Mouse (Mus musculus) cerebellum, adult 9-11 months (tissue): ENCODE data around the gene Fam206a.

Source experiments
- DNase-seq: peaks from one replicate; pipeline ENCODE4 v3.0.0; 2022

Gene Fam206a

DNA sequence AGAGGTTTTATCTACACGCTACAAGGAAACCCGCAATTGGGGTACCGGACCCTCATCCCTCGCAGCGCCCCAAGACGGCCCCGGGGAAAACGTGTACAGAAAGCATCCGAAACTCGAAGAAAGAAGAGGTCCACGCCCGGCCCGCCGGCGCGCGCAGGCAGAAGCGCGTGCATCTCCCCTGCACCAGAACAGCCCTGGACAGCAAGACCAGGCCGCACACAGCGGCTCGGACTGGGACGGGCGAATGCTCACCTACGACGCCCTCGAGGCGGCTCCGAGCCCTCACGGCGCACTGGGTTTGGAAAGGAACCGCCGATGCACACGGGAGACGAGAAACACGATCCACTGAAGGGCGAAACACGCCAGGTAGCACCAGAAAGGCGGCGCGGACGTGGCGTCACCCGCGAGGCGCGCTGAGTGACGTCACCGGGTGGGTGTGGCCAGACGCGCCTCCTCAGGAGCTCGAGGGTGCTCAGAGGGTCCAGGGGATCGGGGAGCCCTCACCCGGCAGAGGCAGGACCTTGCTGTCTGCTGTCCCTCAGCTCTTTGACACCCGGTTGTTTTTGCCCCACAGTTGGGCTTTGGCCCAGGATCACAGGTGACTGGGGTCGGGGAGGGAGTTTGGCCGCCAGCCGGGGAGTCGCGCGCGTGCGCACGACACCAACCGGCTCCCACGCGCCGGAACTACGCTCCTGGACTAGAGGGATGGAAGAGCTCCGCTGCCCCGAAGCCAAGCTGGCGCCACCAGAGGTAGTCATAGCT lies at the start of gene Fam206a, which contains the start of gene Elp1:
Fam206a (plus strand) TSS at position 439 of the 762 bp plus-strand sequence.
Elp1 (minus strand) TSS at position 425 of the 762 bp plus-strand sequence.
- peak; percentile 94 for DNase-seq

DNA sequence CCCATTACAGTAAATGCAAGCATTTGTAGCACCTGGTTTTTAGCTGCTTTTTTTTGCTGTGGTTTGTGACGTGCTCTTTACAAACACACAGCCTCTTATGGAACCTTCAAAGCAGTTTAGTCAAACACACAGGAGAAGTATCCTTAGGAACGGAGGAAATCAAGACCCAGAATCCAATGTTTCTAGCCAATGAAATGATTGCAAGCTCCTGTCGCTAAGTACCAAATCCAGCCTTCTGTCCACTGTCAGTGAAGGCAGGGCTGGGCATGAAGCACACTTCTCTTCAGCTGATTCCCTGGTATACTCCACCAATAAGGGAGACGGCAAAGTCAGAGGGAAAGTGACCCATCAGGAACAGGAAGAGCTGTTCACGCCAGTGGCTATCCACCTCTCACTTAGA lies 46.1 kb upstream of the Fam206a start:
- no peak for DNase-seq

DNA sequence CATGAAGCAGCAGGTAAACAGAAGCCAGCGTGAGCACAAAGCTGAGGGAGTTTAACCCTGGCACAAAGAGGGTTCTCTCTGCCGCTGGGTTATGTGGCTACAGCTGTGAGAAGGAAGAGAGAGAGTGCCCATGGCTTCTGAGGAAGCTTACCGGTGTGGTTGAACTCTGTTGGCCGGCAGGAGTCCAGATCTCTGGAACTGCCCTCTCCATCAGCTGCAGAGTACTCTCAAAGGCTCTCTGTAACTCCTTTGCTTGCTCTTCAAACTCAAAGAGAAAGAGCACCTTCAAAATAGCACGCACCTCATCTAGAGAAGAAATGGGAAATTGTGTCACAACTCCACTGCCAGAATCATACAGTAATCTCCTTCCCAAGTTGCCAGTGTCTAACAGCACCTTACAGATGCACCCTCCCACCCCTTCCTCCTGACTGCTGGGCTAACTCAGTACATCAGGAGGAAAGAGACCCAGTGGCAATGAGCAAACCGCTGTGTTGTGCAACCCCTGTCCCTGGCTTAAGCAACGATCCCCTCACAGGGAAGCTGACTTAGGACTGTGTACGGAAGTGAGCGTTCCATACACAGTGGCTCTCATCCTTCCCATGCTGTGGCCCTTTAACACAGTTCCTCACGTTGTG lies 45.1 kb upstream of the Fam206a start:
- DNase-seq, result no peak

DNA sequence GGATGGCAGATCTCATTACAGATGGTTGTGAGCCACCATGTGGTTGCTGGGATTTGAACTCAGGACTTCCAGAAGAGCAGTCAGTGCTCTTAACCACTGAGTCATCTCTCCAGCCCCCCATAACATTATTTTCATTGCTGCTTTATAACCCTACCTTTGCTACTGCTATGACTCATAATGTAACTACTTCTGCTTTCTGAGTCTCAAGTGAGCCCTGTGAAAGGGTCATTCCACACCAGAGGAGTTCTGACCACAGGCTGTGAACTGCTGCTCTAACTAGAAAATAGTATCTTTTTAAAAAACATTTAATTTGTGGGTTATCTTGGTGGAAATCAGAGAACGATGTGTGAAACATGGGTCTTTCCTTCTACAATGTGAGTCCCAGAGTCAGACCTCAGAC lies 44.5 kb upstream of the Fam206a start:
- no peak for DNase-seq

DNA sequence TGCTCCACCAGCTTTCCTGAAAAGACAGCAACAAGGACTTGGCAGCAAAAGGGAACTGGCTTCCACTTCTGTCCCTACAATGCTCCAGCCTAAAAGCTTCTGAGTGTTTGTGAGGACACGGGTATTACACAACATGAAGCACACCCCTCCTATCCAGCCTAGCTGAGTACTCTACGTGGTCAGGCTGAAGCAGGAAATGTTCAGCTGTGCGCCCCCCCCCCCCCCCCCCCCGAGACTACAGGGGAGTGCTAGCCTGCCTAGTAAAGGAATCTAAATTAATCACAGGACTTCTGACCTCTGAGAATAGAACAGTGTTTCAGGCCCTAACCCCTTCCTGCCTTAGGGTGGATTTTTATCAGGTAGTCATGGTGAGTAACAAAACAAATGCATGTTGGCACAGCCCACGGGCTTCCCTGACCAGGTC lies 34.3 kb upstream of the Fam206a start:
- no peak for DNase-seq

DNA sequence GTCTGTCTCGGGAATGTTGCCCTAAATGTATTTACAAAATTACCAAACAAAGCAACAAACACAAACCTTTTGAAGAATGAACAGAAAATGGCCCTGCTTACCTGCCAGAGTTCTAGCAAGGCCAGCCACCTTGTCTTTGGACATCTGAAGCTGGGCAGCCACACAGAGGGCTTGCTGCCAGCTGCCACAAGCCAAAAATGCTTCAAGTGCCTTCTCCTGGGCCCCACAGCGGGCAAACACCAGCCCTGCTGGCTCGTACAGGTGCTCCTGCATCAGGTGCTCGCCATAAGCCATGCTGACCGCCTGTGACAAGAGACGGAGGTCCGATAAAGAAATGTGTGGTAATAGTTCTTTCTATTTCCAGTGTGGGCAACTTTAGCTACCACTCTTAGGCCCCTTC lies 33.2 kb upstream of the Fam206a start:
- no peak for DNase-seq

DNA sequence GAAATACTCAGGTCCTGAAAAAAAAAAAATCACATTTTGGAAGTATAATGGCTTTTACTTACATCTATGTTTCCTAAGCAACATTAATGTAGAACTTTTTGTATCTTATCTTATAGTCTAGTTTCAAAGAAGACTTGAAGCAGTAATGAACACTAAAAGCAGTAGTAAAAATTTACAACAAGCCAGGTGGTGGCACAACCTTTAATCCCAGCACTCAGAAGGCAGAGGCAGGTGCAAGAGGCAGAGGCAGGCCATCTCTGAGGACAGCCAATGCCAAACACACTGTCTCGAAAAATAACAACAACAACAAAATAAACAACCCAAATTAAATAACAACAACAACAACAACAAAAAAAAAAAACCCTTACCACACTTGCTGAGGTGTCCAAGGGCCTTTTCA lies 31.1 kb upstream of the Fam206a start:
- no peak for DNase-seq

DNA sequence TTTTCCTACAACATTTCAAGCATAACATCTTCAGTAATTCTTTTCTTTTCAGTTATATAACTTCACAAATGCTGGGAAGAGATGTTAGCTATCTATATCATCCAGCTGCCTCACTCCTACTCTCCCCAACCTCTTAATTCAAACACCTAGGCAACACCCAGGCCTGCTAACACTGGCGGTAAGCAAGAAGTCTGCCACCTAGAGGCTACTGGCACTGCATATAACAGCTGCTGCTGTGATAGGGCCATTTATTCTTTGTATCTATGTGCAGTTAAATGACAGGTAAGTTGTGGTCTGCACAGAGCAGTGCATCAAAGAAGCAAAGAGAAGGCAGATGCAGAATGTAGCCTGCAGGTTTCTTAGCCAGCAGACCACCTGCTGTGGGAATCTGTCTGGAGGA lies 10.8 kb upstream of the Fam206a start:
- DNase-seq, result no peak

DNA sequence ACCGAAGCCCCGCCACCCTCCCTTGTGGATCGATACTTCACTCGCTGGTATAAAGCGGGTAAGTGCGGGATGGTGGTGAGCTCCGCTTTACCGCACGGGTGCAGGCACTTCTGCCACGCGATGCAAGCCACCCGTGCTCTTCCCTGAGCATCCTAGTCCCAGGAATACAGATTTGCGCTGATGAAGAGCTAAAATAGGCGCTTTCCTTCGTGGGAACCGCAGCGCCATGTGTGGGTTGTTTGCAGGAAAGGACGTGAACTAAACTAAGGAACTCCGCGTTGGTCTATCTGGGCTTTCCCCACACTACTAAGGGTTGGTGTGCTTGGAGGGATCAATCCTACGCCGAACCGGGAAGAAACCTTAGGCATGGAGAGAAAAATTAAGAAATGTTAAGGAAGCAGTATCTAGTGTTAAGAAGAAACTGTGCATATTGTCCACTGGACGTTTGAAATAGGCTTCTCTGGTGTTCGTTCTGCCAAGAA lies 565 bp downstream of the Fam206a start:
- no peak for DNase-seq

DNA sequence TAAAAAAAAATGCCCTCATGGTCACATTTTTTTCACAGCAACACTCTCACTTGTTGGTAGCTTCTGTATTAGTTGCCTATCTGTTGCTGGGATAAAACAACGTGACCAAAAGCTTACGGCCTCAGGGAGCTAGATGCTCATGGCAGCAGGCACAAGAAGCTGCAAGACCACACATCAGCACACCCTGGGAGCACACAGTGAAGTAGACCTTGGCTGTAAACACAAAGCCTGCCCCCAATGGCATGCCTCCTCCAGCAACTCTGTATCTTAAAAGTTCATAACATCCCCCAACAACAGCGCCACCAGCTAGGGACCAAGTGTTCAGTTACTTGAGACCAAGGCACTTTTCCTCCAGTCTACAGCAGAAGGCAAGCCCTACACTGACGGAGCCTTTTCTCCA lies 6.9 kb downstream of the Fam206a start:
- no peak for DNase-seq

DNA sequence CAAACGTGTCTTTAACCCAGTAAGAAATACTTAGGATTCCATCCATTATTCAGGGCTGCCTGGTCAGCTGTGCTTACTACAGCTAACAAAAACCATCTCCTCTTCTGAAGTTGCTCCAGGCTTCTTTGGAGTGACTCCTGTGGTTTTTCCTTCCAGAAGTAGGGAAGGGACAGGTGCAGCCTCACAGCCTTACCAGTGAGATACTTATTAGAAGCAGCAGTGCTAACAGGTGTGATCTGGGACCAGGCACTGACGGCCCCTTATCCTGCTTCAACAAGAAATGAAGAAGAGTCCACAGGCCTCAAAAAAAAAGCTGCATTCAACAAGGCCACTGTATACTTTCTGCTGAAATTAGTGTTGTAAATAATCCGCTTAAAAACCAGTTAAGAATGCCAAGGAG lies 9.5 kb downstream of the Fam206a start:
- no peak for DNase-seq

DNA sequence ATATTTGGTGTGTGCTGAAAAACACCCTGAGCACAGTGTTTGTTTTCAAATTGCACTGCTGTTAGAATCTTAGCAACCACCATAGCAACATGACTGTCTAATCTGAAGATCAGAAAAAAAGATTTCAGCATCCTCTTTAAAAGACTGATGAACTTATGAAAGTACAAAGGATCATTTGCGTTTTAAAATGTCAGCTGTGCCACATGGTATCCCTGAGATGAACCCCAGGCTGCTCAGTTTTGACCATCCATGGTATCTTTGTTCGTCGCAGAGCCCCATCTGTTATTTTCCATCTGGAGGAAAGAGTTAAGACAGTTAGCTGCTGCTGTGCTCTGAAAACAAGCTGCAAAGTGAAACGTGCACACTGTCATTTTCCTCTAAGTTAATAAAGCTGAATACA lies 10.0 kb downstream of the Fam206a start:
- DNase-seq, result no peak

DNA sequence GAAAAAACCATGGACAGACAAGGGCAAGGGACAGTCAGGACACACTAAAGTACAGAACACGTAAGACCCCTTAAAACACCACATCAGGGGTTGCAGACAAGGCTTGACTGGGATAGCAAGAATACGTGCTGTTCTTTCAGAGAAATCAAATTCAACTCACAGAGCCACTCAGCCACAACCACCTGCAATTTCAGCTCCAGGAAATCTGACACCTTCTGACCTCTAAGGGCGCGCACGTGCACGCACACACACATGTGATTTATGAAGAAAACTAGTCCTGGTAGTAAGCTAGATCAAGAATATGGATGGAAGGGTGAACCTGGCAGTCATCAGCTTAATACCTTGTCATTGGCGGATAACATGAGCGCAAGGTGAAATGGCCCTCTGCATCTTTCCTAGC lies 13.0 kb downstream of the Fam206a start:
- DNase-seq, result no peak

DNA sequence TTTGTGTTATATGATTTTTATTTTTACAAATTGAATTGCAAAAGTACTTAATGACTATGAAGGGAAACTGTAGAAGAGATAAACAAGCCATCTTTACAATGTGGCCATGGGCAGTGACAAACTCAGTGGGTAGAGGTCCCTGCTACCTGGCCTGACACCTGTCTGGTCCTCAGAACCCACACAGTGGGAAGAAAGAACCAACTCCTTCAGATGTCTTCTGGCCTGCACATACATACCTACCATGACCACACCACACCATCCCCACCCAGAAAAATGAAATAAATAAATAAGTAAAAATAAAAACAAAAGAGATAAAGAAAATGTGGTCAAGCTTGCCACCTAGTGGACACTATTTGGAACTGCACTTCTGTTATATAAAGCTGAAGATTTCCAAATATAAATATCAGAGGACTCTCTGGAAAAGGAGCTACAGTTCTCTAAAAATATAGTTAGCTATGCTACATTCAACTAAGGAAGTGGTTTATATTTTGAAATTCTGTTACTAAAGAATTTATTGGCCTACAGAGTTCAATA lies 17.9 kb downstream of the Fam206a start:
- DNase-seq, result no peak

DNA sequence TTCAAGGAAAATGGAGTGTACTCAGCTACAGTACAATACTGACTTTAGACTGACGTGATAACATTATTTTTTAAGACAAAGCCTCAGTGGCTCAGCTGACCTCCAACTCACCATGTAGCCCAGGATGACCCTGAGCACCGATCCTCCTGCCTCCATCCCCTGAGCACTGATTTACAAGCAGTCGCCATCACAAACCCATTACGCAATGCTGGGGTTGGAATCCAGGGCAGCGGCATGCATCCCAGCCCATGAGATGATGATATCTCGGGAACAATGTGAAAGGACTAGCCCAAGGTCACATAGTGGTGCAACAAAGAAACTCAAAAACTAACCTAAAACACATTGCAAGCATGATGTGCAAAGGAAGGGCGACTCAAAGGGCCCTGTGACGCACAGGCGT lies 22.1 kb downstream of the Fam206a start:
- no peak for DNase-seq

DNA sequence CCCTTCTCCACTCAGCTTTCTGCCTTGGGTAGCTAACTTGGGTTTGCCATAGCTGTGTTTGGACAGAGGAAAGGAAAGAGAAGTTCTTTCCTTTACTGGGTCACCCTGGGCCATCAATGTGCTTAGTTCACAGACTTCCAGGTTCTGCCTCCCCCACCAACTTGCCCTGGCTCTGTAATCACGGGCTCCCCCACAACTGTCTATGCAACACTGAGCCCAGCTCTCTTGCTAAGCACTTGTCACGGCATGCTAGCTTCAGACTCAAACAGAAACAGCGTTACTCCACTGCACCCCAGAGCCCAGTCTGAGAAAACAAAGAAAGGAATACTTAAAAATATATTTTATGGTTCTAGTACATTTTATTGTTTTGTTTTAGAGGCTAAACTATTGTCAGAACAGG lies 26.8 kb downstream of the Fam206a start:
- DNase-seq, result no peak

DNA sequence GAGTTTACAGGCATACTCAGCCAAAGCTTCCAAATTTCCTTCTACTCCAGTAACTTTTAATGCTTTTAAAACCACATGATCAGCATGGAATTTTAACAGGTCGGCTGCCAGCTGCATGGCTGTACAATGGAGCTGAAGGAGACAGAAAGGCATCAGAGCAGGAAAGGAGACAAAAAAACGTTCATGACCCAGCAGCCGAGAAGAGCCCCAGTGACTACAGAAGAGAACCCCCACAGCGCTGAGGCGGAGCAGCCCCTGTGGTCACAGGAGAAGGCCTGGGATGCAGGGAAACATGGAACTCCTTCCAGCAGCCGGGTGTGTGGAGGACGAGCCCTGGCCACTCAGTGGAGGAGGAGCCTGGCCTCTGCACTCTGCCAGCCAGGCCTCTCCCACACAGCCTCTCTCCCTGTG lies 27.4 kb downstream of the Fam206a start:
- no peak for DNase-seq

DNA sequence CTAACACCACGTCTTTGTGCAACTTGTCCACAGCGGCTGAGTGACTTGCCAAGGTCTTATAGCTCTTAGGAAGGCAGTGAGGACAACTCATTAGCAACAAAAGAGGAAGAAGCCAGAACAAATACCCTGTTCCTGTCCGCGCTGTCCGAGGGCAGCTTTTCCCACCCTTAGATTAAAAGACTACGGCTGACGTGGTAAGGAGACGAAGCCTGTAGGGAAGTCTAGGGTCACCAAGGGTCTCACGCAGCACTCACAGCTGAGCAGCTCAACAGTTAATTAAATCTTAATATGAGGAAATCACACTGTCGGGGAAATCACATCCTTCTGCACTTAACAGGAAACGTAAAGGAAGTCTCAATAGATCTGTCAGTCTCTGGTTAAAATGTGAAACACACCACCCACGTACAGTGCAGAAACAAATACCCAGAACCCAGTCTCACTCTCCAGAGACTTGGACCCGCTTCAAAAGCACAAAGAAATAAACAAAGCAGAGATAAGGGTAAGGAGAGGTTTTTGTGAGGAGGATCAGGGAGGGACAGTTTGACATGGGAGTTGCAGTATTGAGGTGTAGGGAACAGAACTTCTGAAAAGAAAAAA lies 29.0 kb downstream of the Fam206a start:
- DNase-seq, result no peak

DNA sequence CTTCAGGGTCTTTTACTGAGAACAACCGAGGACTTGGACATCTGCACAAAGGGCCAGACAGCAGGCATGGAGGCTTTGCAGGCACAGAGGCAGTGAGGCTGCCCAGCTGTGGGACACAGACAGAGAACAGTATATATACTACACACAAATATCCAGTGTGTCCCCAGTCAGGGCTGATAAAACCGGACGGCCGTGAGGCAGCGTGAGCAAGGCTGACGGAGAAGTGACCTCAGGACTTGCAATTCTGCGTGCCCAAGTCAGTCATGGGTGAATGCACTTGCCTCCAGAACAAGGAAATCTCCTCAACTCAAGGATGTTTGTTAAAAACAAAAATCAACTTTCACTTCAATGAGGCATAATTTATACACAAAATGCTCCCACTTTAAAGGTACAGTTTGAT lies 29.9 kb downstream of the Fam206a start:
- no peak for DNase-seq

DNA sequence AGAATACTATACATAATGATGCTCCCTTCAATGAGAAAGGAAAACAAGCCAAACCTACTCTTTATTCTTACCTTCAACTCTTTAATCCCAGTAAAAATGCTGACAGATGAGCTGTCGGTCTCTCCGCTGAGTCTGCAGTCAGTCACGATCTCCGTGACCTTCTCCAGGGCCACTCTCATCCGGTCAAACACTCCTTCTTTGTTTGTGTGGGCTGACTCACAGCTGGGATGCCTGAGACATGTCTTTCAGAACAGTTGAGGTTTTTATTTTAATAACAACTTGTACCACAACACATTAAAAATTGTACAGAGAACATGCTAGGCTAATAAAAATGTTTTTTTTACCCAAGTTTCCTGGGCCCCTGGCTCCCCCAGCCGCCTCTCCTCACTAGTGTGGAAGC lies 35.5 kb downstream of the Fam206a start:
- DNase-seq, result no peak

DNA sequence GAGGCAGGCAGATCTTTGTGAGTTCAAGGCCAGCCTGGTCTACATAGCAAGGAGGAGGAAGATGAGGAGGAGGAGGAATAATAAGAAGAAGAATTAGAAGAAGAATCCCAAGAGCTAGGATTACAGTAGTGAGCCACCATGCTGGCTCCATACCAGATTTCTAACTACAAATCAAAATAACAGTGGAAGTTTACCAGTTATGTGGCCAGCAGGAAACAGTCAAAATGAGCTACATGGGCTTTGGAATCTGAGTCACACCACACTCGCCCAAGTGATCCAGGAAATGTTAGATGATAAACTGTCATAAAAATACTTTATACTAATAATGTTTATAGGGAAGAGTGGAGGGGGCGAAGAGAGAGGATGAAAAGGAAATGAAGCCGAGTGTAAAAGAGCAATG lies 38.2 kb downstream of the Fam206a start:
- no peak for DNase-seq

DNA sequence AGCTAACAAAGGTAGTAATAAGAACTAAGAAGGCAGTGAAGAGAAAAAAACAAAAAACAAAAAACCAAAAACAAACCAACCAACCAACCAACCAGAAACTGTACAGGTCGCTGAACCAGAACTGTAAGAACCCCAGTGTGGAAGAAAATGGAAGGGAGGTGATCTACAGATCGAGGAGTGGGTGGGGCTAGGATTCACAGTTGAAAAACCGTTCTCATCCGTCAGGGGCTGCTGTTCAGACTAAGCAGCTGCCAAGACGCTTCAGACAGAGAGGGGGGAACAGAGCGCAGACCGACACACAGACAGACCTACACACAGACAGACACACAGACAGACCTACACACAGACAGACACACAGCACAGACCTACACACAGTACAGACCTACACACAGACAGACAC lies 40.4 kb downstream of the Fam206a start:
- DNase-seq, result no peak

DNA sequence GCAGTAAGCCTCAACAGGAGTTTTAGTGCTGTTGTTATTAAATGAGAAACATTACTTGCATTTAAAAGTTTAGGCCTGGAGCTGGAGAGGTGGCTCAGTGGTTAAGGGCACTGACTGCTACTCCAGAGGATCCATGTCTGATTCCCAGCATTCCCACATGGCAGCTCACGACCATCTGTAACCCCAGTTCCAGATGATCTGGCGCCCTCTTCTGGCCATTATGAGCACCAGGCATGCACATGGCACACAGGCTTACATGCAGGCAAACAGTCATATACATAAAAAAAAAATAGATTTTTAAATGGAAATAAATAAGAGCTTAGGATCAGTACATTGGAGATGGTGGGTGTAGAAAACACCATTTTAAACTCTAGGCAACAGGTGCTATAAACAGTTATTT lies 41.8 kb downstream of the Fam206a start:
- no peak for DNase-seq

DNA sequence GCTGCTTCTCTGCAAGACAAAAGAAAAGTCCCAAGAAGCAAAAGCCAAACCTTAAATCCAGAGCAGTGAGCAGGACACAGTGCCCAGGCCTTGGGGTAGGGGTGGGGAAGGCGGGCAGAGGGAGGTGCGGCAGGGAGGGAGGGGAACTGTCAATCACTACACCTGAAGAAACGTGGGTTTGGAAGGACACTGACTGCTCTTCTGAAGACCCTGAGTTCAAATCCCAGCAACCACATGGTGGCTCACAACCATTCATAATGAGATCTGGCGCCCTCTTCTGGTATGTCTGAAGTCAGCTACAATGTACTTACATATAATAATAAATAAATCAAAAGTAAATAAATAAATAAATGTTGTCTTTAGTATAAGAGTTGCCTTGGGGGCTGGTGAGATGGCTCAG lies 42.8 kb downstream of the Fam206a start:
- DNase-seq, result no peak
